Mouse (Mus musculus) thymus, adult 2 months (tissue): ENCODE data around the gene Dock7. TPM values are rescaled to one million over a fixed set of nuclear protein-coding genes. Genes with fewer than 3 reads are reported as not detected.

Experiments
- DNase-seq: peaks from one replicate; pipeline ENCODE4 v3.0.0; 2021
- H3K27ac ChIP-seq: fragments of 200-500 bp; 2 replicates; pipeline ENCODE4 v1.5.1; 2012; ENCODE audit warnings: low read length, control low read depth; ENCODE audit not compliant: control insufficient read depth, insufficient read depth
- H3K27me3 ChIP-seq: fragments of 200-500 bp; 2 replicates; pipeline ENCODE4 v1.6.1; 2012; ENCODE audit warnings: mild to moderate bottlenecking, low read length, moderate library complexity, mixed read lengths; ENCODE audit not compliant: control insufficient read depth, insufficient read depth
- H3K36me3 ChIP-seq: fragments of 200-500 bp; 2 replicates; pipeline ENCODE4 v1.6.1; 2012; ENCODE audit warnings: mild to moderate bottlenecking, low read length, moderate library complexity; ENCODE audit not compliant: control insufficient read depth, insufficient read depth
- H3K4me1 ChIP-seq: fragments of 200-500 bp; replicated peaks from 2 replicates; pipeline ENCODE4 v1.6.1; 2012; ENCODE audit warnings: low read length; ENCODE audit not compliant: control insufficient read depth, insufficient read depth
- H3K4me3 ChIP-seq: fragments of 200-500 bp; 2 replicates; pipeline ENCODE4 v1.5.1; 2012; ENCODE audit warnings: mild to moderate bottlenecking, low read length, control low read depth, moderate library complexity; ENCODE audit not compliant: control insufficient read depth, insufficient read depth
- CTCF ChIP-seq: fragments of 200-500 bp; IDR thresholded peaks from 2 replicates; pipeline ENCODE4 v1.5.1; 2012; ENCODE audit warnings: mild to moderate bottlenecking, control low read depth, low read length, moderate library complexity, borderline replicate concordance; ENCODE audit not compliant: control insufficient read depth, poor library complexity, insufficient read depth; ENCODE audit errors: extremely low read depth
- POLR2A ChIP-seq: fragments of 200-500 bp; IDR thresholded peaks from 2 replicates; pipeline ENCODE4 v1.6.1; 2012; ENCODE audit warnings: mild to moderate bottlenecking, low read length, control low read depth, moderate library complexity; ENCODE audit not compliant: control insufficient read depth, poor library complexity, insufficient read depth; ENCODE audit errors: extremely low read depth
- WGBS: fragments of 180-500 bp; shearing (Covaris S2); methylation state at CpG from one replicate; pipeline ENCODE4 v1.1.7; 2018; 5-methylcytosine and 5-hydroxymethylcytosine counted together
- polyA plus RNA-seq: library from polyadenylated mRNA; depleted of rRNA; stranded (reverse); fragments of >200 nt; gene quantifications from 2 replicates; pipeline ENCODE4 v1.2.3, GENCODE M21; 2012

Dock7 gene
- polyA plus RNA-seq, 1 experiment = 9.3 TPM

- no peak for DNase-seq
- TF ChIP-seq CTCF (no peak), POLR2A (no peak)
- 91% methylated on average over 2 of the region's 2 CpGs for WGBS
Measured at GRCm38 (mm10) chr4:99030686-99031085, 90.0 kb downstream of the Dock7 start, which contains the start of gene Angptl3. Gene Angptl3, plus strand, starts transcription at chr4:99030954.

DNA sequence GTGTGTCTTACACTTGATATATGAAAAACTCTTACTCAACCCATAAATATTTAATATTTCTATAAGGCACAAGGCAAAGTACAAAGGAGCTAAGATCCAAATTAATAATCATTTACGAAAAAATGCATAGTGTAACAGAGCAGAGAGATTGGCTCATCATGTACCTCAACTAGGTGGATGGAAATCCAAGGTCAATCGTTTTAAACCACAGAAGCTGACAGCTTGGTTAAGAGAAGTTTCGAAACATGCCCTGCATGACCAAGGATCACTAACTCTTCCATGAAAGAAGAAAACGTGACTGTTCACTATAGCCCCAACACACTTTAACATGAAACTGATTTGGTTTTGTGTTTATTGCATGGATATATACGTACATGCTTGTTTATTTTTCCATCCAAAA is 92.3 kb downstream of the Dock7 start:
- Histone ChIP-seq H3K36me3 (no peaks in the 10 kb centered on the region), H3K4me1 (no peaks in the 10 kb centered on the region), H3K4me3 (no peak overlapping the region), H3K27me3 (no peaks in the 10 kb centered on the region), H3K27ac (no peak overlapping the region)
- DNase-seq = no peak
- no peak for TF ChIP-seq CTCF
- no peak for TF ChIP-seq POLR2A
- 91% methylated on average over 5 of the region's 5 CpGs for WGBS

More at GRCm38 (mm10) chr4:99030686-99031085, 90.0 kb downstream of the Dock7 start, which contains the start of gene Angptl3:
- Histone ChIP-seq H3K27me3 (no peaks in the 10 kb centered on the region), H3K4me1 (no peaks in the 10 kb centered on the region), H3K27ac (no peak within 1 kb of the TSS), H3K36me3 (no peaks in the 10 kb centered on the region), H3K4me3 (no peak within 1 kb of the TSS)

DNA sequence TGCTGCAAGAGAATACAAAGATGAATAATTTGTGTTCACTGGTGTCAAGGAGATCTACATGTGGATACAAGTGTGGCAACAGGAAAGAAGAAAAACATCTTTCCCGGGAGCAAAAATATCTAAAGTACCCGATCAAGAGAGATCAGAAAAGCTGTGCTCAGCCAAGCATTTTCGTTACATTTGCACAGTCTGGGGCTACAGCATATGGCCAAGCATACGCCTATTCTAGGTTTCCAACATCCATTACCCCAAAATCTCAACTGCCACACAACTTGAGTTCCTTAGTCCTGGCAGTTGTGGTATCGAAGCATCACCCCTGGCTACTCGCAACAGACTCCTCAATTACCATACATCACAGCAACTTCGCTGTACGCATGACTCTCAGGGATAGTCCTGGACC is 98.5 kb downstream of the Dock7 start:
- H3K36me3 ChIP-seq = no peaks in the 10 kb centered on the region
- no peak for TF ChIP-seq CTCF
- TF ChIP-seq POLR2A = no peak
- whole genome bisulfite sequencing = 97% methylated on average over 8 of the region's 8 CpGs
- no peak overlapping the region for H3K4me3 ChIP-seq
- no peak overlapping the region for H3K27ac ChIP-seq
- no peaks in the 10 kb centered on the region for H3K27me3 ChIP-seq
- no peak for DNase-seq
- H3K4me1 ChIP-seq = no peaks in the 10 kb centered on the region

DNA sequence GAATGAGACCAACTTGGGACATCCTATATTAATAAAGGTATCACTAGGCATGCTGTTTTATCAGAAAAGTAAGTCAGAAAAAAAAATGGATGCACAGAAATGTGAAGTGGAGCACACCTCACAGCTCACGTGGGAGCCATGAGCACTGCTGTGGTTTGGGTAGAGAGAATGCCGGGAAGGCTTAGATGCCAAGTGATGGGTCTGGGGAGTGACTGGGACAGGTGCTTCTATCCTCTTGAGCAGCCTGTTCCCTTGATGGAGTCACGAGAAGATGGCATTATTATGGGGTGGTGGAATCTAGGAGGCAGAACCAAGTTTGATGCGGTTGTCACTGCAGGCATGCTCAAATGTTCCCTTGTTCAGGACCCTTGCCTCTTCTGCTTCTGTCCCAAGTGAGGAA is 109.7 kb downstream of the Dock7 start:
- WGBS = 97% methylated on average over 4 of the region's 4 CpGs

GRCm38 (mm10) chr4:99006319-99006718 is 114.4 kb downstream of the Dock7 start:
- WGBS = 95% methylated on average over 2 of the region's 2 CpGs
- Histone ChIP-seq H3K4me1 (no peaks in the 10 kb centered on the region), H3K27ac (no peak overlapping the region), H3K27me3 (no peaks in the 10 kb centered on the region), H3K4me3 (no peak overlapping the region), H3K36me3 (no peaks in the 10 kb centered on the region)
- DNase-seq = no peak
- TF ChIP-seq POLR2A = no peak
- no peak for TF ChIP-seq CTCF

More for the DNA sequence above, 109.7 kb downstream of the Dock7 start:
- Histone ChIP-seq H3K36me3 (no peaks in the 10 kb centered on the region), H3K27ac (no peak overlapping the region), H3K4me3 (no peak overlapping the region), H3K27me3 (no peaks in the 10 kb centered on the region), H3K4me1 (no peaks in the 10 kb centered on the region)
- no peak for DNase-seq
- TF ChIP-seq CTCF (no peak), POLR2A (no peak)

- H3K4me3 ChIP-seq = no peak overlapping the region
- no peak for DNase-seq
- TF ChIP-seq POLR2A (no peak), CTCF (no peak)
- no peaks in the 10 kb centered on the region for H3K27me3 ChIP-seq
- no peaks in the 10 kb centered on the region for H3K36me3 ChIP-seq
- H3K27ac ChIP-seq = no peak overlapping the region
- WGBS = 93% methylated on average over 2 of the region's 2 CpGs
- no peaks in the 10 kb centered on the region for H3K4me1 ChIP-seq
Measured at GRCm38 (mm10) chr4:99005574-99005973, 115.1 kb downstream of the Dock7 start.

DNA sequence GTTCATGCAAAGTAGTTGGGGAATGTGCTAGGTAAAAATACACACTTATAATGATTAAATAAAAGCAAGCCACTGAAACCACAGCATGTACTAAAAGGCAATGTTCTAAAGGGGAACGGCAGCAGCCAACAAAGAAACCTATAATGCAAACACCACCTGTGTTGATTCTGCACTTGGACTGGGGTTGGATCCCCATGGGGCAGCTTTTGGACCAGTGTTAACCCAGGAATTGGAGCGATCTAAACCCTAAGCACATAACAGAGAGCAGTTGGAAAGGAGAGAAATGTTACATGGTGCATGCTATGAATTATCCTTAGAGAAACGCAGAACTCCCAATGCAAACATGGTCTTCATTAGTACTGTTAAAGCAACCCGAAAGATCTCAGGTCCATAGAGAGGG is 127.2 kb downstream of the Dock7 start:
- no peaks in the 10 kb centered on the region for H3K4me1 ChIP-seq
- no peaks in the 10 kb centered on the region for H3K27me3 ChIP-seq
- no peaks in the 10 kb centered on the region for H3K36me3 ChIP-seq
- H3K27ac ChIP-seq = no peak overlapping the region
- no peak for DNase-seq
- WGBS = 89% methylated on average over 4 of the region's 4 CpGs
- TF ChIP-seq CTCF = no peak
- TF ChIP-seq POLR2A = no peak
- no peak overlapping the region for H3K4me3 ChIP-seq
